Mouse (Mus musculus) MN1 (cell line): ENCODE results near the gene Helq.

Source experiments
- DNase-seq: peaks from one replicate; pipeline ENCODE4 v3.0.0-alpha.2; 2016; ENCODE audit warnings: low spot score

The Helq gene

GRCm38 (mm10) chr5:100798165-100798860 is at the start of gene Helq, which contains the start of gene Mrps18c:
Gene Helq (minus strand): TSS chr5:100798598.
Gene Mrps18c (plus strand): TSS chr5:100798627.
- DNase-seq, result peak; percentile 94

GRCm38 (mm10) chr5:100847143-100847542 is 48.7 kb upstream of the Helq start:
- DNase-seq, result peak; percentile 42

GRCm38 (mm10) chr5:100846599-100846920 is 48.2 kb upstream of the Helq start:
- DNase-seq, result no peak

- peak; percentile 70 for DNase-seq
These were observed 47.6 kb upstream of the Helq start for GRCm38 (mm10) chr5:100845848-100846598.

GRCm38 (mm10) chr5:100845485-100845847 is 47.1 kb upstream of the Helq start, which contains the start of gene Gpat3:
Gene Gpat3 (plus strand): TSS chr5:100845713.
- peak; percentile 28 for DNase-seq

GRCm38 (mm10) chr5:100844485-100844884 is 46.1 kb upstream of the Helq start:
- no peak for DNase-seq

GRCm38 (mm10) chr5:100837907-100838306 is 39.5 kb upstream of the Helq start:
- DNase-seq, result peak; percentile 40

- DNase-seq, result no peak
These were observed 37.6 kb upstream of the Helq start for GRCm38 (mm10) chr5:100835862-100836538.

- no peak for DNase-seq
These were observed 35.4 kb upstream of the Helq start for GRCm38 (mm10) chr5:100833841-100834240.

GRCm38 (mm10) chr5:100832680-100833079 is 34.3 kb upstream of the Helq start:
- DNase-seq, result no peak

GRCm38 (mm10) chr5:100828701-100829100 is 30.3 kb upstream of the Helq start:
- no peak for DNase-seq

GRCm38 (mm10) chr5:100826531-100826930 is 28.1 kb upstream of the Helq start:
- no peak for DNase-seq

- DNase-seq, result no peak
These were observed 27.6 kb upstream of the Helq start for GRCm38 (mm10) chr5:100825975-100826374.

- DNase-seq, result no peak
These were observed 24.4 kb upstream of the Helq start for GRCm38 (mm10) chr5:100822826-100823225.

GRCm38 (mm10) chr5:100821375-100821774 is 23.0 kb upstream of the Helq start:
- peak; percentile 78 for DNase-seq

GRCm38 (mm10) chr5:100820483-100821184 is 22.2 kb upstream of the Helq start, which contains the start of gene Abraxas1:
Gene Abraxas1 (minus strand): TSS chr5:100820965.
- peak; percentile 89 for DNase-seq

GRCm38 (mm10) chr5:100819568-100820480 is 21.4 kb upstream of the Helq start:
- no peak for DNase-seq

GRCm38 (mm10) chr5:100818341-100818740 is 19.9 kb upstream of the Helq start:
- no peak for DNase-seq

GRCm38 (mm10) chr5:100794084-100794483 is 4.3 kb downstream of the Helq start:
- no peak for DNase-seq

GRCm38 (mm10) chr5:100792261-100792660 is 6.1 kb downstream of the Helq start:
- no peak for DNase-seq

GRCm38 (mm10) chr5:100787527-100787926 is 10.9 kb downstream of the Helq start:
- DNase-seq, result no peak
